Comparison of ENCODE assay signal across 9 mouse cellular contexts in genomic region chr6:71166551-71167169, GRCm38 (mm10). TPM values are rescaled to one million over a fixed set of nuclear protein-coding genes. Genes with fewer than 3 reads are reported as not detected.
DNase-seq lines count a peak whose midpoint lies in the region; ATAC-seq lines count a peak whose summit lies in the region.
"Had no signal": no experiment of that assay in that cellular context is flagged by ENCODE, and none has a peak within 500 bp of the region (broad histone marks: within the 10 kb centered on the region; RNA-seq: fewer than 3 reads in every experiment).

No protein-coding gene starts in this region.

- peak; percentile 43; the same call in 1 of the 2 replicates for ATAC-seq in heart, embryonic 14.5 days (ENCODE audit: insufficient number of reproducible peaks, insufficient read depth, low FRiP score, low read depth)
- ATAC-seq in megakaryocyte, adult 5-6 weeks (ENCODE audit: poor library complexity, severe bottlenecking): no peak
- no peak for ATAC-seq in monocyte, adult 5-6 weeks (replicated peaks; ENCODE audit: insufficient number of reproducible peaks, low FRiP score, low TSS enrichment, poor library complexity, severe bottlenecking)

- no peak overlapping the region for H3K27ac ChIP-seq in heart, embryonic 14.5 days (replicated peaks in 1 of 2; ENCODE audit: control insufficient read depth in 1 of 2, insufficient read depth in 1 of 2, low read depth in 2 of 2, low read length in 2 of 2)
- H3K27ac ChIP-seq in heart, embryonic 10.5 days: no peak overlapping the region
- H3K27ac ChIP-seq in embryonic facial prominence, embryonic 10.5 days (replicated peaks): no peak overlapping the region

- DNase-seq in heart, embryonic 10.5 days (ENCODE audit: low spot score): no peak
- DNase-seq in urinary bladder, postnatal 14 days (ENCODE audit: low spot score): peak; percentile 9
- DNase-seq in urinary bladder, adult 18-20 months (ENCODE audit: low spot score in 2 of 2): no peak
- peak; percentile 31 for DNase-seq in embryonic facial prominence, embryonic 10.5 days (ENCODE audit: low spot score)
- DNase-seq in lung, postnatal 10 days: peak; percentile 33

- no peak overlapping the region for H3K9ac ChIP-seq in heart, embryonic 14.5 days (ENCODE audit: low read length)

- H3K4me3 ChIP-seq in heart, embryonic 14.5 days (ENCODE audit: control insufficient read depth in 1 of 2, insufficient read depth in 1 of 2, low read depth in 1 of 2, low read length in 2 of 2): no peak overlapping the region
- H3K4me3 ChIP-seq in heart, embryonic 10.5 days: no peak overlapping the region
- no peak overlapping the region for H3K4me3 ChIP-seq in embryonic facial prominence, embryonic 10.5 days
- H3K4me3 ChIP-seq: megakaryocyte, embryonic 14.5 days had no signal

- H3K4me1 ChIP-seq in heart, embryonic 14.5 days (ENCODE audit: control insufficient read depth in 2 of 2, insufficient read depth in 2 of 2, low read length in 2 of 2): peaks cover 0 to 3% of the 10 kb centered on the region in 2 experiments; a peak in 1 of 4 replicates
- peaks cover 5% of the 10 kb centered on the region; the same call in 1 of the 2 replicates for H3K4me1 ChIP-seq in heart, embryonic 10.5 days
- peaks cover 6% of the 10 kb centered on the region; the same call in 1 of the 2 replicates for H3K4me1 ChIP-seq in embryonic facial prominence, embryonic 10.5 days

- no peak overlapping the region for H3K4me2 ChIP-seq in heart, embryonic 14.5 days (ENCODE audit: low read length)

- no peaks in the 10 kb centered on the region for H3K9me3 ChIP-seq in heart, embryonic 14.5 days (ENCODE audit: control insufficient read depth, low read length)
- no peaks in the 10 kb centered on the region for H3K9me3 ChIP-seq in heart, embryonic 10.5 days
- H3K9me3 ChIP-seq in embryonic facial prominence, embryonic 10.5 days: no peaks in the 10 kb centered on the region
- H3K9me3 ChIP-seq: megakaryocyte, embryonic 14.5 days had no signal

- H3K27me3 ChIP-seq in heart, embryonic 14.5 days (ENCODE audit: control insufficient read depth, insufficient read depth, low read length): no peaks in the 10 kb centered on the region
- no peaks in the 10 kb centered on the region for H3K27me3 ChIP-seq in heart, embryonic 10.5 days (ENCODE audit: insufficient read depth, poor library complexity, severe bottlenecking)
- no peaks in the 10 kb centered on the region for H3K27me3 ChIP-seq in embryonic facial prominence, embryonic 10.5 days (replicated peaks; ENCODE audit: low read depth, poor library complexity, severe bottlenecking)
- H3K27me3 ChIP-seq: megakaryocyte, embryonic 14.5 days had no signal

- 34% methylated on average over 6 of the region's 6 CpGs for WGBS in heart, embryonic 14.5 days
- 39% methylated on average over 6 of the region's 6 CpGs for WGBS in heart, embryonic 10.5 days
- WGBS in embryonic facial prominence, embryonic 10.5 days: 53% methylated on average over 6 of the region's 6 CpGs

- no peaks in the 10 kb centered on the region for H3K36me3 ChIP-seq in heart, embryonic 14.5 days (ENCODE audit: control insufficient read depth, insufficient read depth, low read length)
- no peaks in the 10 kb centered on the region for H3K36me3 ChIP-seq in heart, embryonic 10.5 days
- no peaks in the 10 kb centered on the region for H3K36me3 ChIP-seq in embryonic facial prominence, embryonic 10.5 days (replicated peaks)

RNA-seq across cellular contexts. Expression of gene Thnsl2, which starts 22.4 kb away (rescaled TPM):
- 5.1 and 6.0 TPM in 2 replicates for polyA plus RNA-seq in heart, embryonic 14.5 days (2014; fragmentation: Nextera tagmentation; extraction: Ambion mirVana)
- 5.0 and 5.2 TPM in 2 replicates for polyA plus RNA-seq in heart, embryonic 10.5 days (2016; fragmentation: Nextera tagmentation; extraction: Ambion mirVana)
- 5.3 TPM in 2 replicates for polyA plus RNA-seq in embryonic facial prominence, embryonic 10.5 days (2016; fragmentation: Nextera tagmentation; extraction: Ambion mirVana)
- total RNA-seq in megakaryocyte, adult 5-6 weeks (2015): 0.68 TPM in 1 of 2 replicates, not detected in the other
- total RNA-seq in megakaryocyte, adult 5-6 weeks (2017): 0.08 TPM in 1 of 2 replicates, not detected in the other
- total RNA-seq in monocyte, adult 5-6 weeks (2017): not detected in 3 replicates

RNA-seq across cellular contexts. Expression of gene Fabp1, which starts 33.0 kb away (rescaled TPM):
- not detected in 2 replicates for polyA plus RNA-seq in heart, embryonic 14.5 days (2014; fragmentation: Nextera tagmentation; extraction: Ambion mirVana)
- 1.9 TPM in 1 of 2 replicates, not detected in the other for polyA plus RNA-seq in heart, embryonic 10.5 days (2016; fragmentation: Nextera tagmentation; extraction: Ambion mirVana)
- polyA plus RNA-seq in embryonic facial prominence, embryonic 10.5 days (2016; fragmentation: Nextera tagmentation; extraction: Ambion mirVana): not detected in 2 replicates
- not detected in 2 replicates for total RNA-seq in megakaryocyte, adult 5-6 weeks (2015)
- not detected in 2 replicates for total RNA-seq in megakaryocyte, adult 5-6 weeks (2017)
- total RNA-seq in monocyte, adult 5-6 weeks (2017): not detected in 3 replicates

Comparison
In these comparisons a context has a peak if more than half of its experiments do, and no peak if none do; other contexts are left out.
1. DNase-seq: peak in urinary bladder, postnatal 14 days (single experiment), embryonic facial prominence, embryonic 10.5 days (single experiment) and lung, postnatal 10 days (single experiment); none in heart, embryonic 10.5 days (single experiment) and urinary bladder, adult 18-20 months (0 of 2).